Mouse (Mus musculus) spleen, adult 2 months (tissue): ENCODE data around the gene Cdkl4.

ENCODE experiments used
- CTCF ChIP-seq: fragments of 200-500 bp; IDR thresholded peaks from 2 replicates; pipeline ENCODE4 v1.5.1; 2011; ENCODE audit warnings: mild to moderate bottlenecking, inconsistent platforms; ENCODE audit not compliant: insufficient read depth, insufficient read length, insufficient replicate concordance; ENCODE audit errors: extremely low read depth
- POLR2A ChIP-seq: fragments of 200-500 bp; IDR thresholded peaks from 2 replicates; pipeline ENCODE4 v1.6.1; 2011; ENCODE audit warnings: low read depth, low read length, inconsistent platforms

- TF ChIP-seq POLR2A (no peak), CTCF (no peak)
These were observed 9.2 kb downstream of the Cdkl4 start for GRCm38 (mm10) chr17:80568441-80568840.
